Mouse (Mus musculus): ENCODE data around the gene Epb41l5. TPM values are rescaled to one million over a fixed set of nuclear protein-coding genes. Genes with fewer than 3 reads are reported as not detected.

Gene Epb41l5
- polyA plus RNA-seq, 1 experiment from 2014 or later = 17.7 TPM

GRCm38 (mm10) chr1:119546490-119546889, 102.3 kb downstream of the Epb41l5 start:
- no peak overlapping the region for H3K4me2 ChIP-seq

DNA sequence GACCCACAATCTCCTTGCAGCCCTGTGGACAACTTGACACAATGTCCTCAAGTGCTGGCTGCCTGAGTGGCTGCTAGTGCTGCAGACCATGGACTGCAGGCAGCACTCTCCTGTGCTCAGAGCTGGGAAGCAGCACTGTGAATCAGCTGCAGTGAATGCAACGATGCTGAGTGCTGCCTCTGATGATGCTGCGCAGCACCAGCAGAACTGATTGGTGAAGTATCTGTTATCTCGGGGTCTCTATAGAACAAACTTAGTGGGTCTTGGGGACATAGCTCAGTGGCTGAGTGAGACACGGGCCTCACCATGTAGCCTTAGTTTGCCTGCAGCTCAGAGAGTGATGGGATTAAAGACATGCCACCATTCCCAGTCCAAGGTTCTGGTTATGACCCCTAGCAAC, 103.1 kb downstream of the Epb41l5 start:
- Histone ChIP-seq H3K9me3 (replicated peaks) (no peaks in the 10 kb centered on the region), H3K4me2 (no peak overlapping the region), H3K27me3 (no peaks in the 10 kb centered on the region), H3K4me1 (replicated peaks) (peaks cover 24% of the 10 kb centered on the region), H3K27ac (replicated peaks) (no peak overlapping the region), H3K9ac (no peak overlapping the region), H3K4me3 (replicated peaks) (no peak overlapping the region), H3K36me3 (replicated peaks) (no peaks in the 10 kb centered on the region)
- no peak for ATAC-seq (ENCODE audit: insufficient read depth)
- 74% methylated on average over 4 of the region's 4 CpGs for WGBS (ENCODE audit: insufficient replicate concordance)

More at GRCm38 (mm10) chr1:119546490-119546889, 102.3 kb downstream of the Epb41l5 start:
- Histone ChIP-seq H3K9ac (no peak overlapping the region), H3K27me3 (no peaks in the 10 kb centered on the region), H3K4me3 (replicated peaks) (no peak overlapping the region), H3K9me3 (replicated peaks) (no peaks in the 10 kb centered on the region), H3K4me1 (replicated peaks) (peaks cover 24% of the 10 kb centered on the region), H3K27ac (replicated peaks) (no peak overlapping the region), H3K36me3 (replicated peaks) (no peaks in the 10 kb centered on the region)
- 54% methylated on average over 3 of the region's 3 CpGs for WGBS (ENCODE audit: insufficient replicate concordance)
- ATAC-seq (ENCODE audit: insufficient read depth) = no peak

DNA sequence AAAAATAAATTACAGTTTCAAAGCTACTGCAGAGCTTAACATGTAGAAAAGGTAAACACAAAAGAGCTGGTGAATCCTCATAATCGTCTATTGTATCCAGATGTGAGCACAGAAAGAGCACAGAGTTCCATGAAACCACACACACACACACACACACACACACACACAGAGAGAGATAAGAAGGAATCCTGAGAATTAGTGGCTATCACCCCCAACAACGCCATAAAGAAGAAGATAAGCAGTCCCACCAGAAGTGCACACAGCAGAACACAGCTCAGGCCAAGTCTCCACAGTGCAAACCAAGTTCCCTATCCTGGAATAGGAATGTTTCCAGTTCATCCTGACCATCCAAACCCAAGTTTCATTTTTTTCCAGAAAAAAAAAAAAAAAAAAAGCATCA, 103.6 kb downstream of the Epb41l5 start:
- no peaks in the 10 kb centered on the region for H3K9me3 ChIP-seq (replicated peaks)
- no peaks in the 10 kb centered on the region for H3K27me3 ChIP-seq
- no peak overlapping the region for H3K4me3 ChIP-seq (replicated peaks)
- H3K4me1 ChIP-seq (replicated peaks) = peaks cover 24% of the 10 kb centered on the region
- WGBS (ENCODE audit: insufficient replicate concordance) = 23% methylated on average over 2 of the region's 2 CpGs
- no peak overlapping the region for H3K27ac ChIP-seq (replicated peaks)
- no peak overlapping the region for H3K4me2 ChIP-seq
- no peak overlapping the region for H3K9ac ChIP-seq
- no peaks in the 10 kb centered on the region for H3K36me3 ChIP-seq (replicated peaks)
- ATAC-seq (ENCODE audit: insufficient read depth) = peak; percentile 29

DNA sequence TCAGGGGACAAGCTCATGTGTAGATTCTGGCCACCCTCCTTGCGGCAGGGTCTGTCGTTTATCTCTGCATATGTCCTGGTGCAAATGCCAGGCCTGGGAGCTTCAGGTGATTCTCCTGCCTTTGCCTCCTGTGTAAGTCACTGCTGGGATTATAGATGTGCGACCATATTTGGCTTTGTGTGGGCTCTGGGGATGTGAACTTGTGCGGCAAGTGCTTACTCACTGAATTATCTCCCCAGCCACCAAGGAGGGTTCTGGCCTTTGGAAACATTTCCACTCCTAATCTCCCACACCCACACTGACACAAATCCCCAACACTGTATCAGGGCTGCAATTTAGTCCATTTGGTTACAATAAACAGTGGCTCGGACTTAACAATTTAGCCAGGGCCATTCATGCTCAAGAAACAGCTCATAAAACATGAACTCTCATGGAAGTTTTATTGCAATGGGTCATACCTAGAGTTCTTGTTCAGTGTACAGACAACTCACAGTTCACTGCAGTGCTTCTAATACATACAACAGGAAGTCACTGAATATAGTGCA, 104.1 kb downstream of the Epb41l5 start:
- Histone ChIP-seq H3K27me3 (no peaks in the 10 kb centered on the region), H3K9me3 (replicated peaks) (no peaks in the 10 kb centered on the region), H3K9ac (no peak overlapping the region), H3K27ac (replicated peaks) (no peak overlapping the region), H3K4me3 (replicated peaks) (no peak overlapping the region), H3K4me2 (no peak overlapping the region), H3K4me1 (replicated peaks) (peaks cover 24% of the 10 kb centered on the region), H3K36me3 (replicated peaks) (no peaks in the 10 kb centered on the region)
- 69% methylated on average over 5 of the region's 5 CpGs for WGBS (ENCODE audit: insufficient replicate concordance)
- ATAC-seq (ENCODE audit: insufficient read depth) = no peak

GRCm38 (mm10) chr1:119543316-119543715, 105.5 kb downstream of the Epb41l5 start:
- WGBS (ENCODE audit: insufficient replicate concordance) = 67% methylated on average over 6 of the region's 6 CpGs
- Histone ChIP-seq H3K4me2 (no peak overlapping the region), H3K27me3 (no peaks in the 10 kb centered on the region), H3K27ac (replicated peaks) (no peak overlapping the region), H3K36me3 (replicated peaks) (no peaks in the 10 kb centered on the region), H3K9ac (no peak overlapping the region), H3K4me1 (replicated peaks) (peaks cover 24% of the 10 kb centered on the region), H3K9me3 (replicated peaks) (no peaks in the 10 kb centered on the region), H3K4me3 (replicated peaks) (no peak overlapping the region)
- no peak for ATAC-seq (ENCODE audit: insufficient read depth)

- Histone ChIP-seq H3K9me3 (replicated peaks) (no peaks in the 10 kb centered on the region), H3K4me2 (no peak overlapping the region), H3K36me3 (replicated peaks) (no peaks in the 10 kb centered on the region), H3K9ac (no peak overlapping the region), H3K27ac (replicated peaks) (peak overlapping the region; percentile 74; the same call in 1 of the 2 replicates), H3K4me3 (replicated peaks) (no peak overlapping the region), H3K4me1 (replicated peaks) (peaks cover 24% of the 10 kb centered on the region), H3K27me3 (no peaks in the 10 kb centered on the region)
- peak; percentile 32 for ATAC-seq (ENCODE audit: insufficient read depth)
- 62% methylated on average over 3 of the region's 3 CpGs for whole genome bisulfite sequencing (ENCODE audit: insufficient replicate concordance)
These were observed 107.2 kb downstream of the Epb41l5 start for GRCm38 (mm10) chr1:119541570-119541969.

DNA sequence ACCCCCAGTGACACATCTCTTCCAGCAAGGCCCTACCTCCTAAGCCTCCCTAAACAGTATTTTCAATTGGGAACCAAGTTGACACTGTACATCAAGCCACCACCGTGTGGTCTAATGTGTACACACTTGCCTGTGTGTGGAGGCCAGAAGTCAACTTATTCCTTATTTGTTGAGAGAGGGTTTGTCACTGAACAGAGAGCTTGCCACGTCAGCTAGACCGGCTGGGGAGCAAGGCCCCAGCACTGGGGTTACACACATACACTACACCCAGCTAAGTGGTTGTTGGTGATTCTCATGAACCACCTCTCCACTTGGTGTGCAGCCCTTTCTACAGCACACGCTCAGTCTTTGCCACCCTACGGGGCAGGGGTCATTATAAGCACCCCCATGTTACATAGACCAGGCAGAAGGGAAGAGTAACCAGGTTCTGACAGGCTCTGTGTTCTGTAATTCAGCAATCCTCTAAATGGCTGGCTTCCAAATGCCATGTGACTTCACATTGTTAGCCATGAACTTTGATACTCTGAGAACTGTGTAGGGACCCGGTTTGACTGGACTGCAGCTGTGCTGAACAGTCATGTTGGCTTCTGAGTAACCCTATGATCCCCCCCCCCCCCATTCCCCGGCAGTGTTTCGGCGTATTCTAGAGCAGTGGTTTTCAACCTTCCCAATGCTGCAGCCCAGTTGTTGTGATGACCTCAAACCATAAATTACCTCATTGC, 107.8 kb downstream of the Epb41l5 start:
- H3K9ac ChIP-seq = no peak overlapping the region
- H3K4me3 ChIP-seq (replicated peaks) = no peak overlapping the region
- 62% methylated on average over 9 of the region's 9 CpGs for WGBS (ENCODE audit: insufficient replicate concordance)
- no peaks in the 10 kb centered on the region for H3K36me3 ChIP-seq (replicated peaks)
- H3K4me1 ChIP-seq (replicated peaks) = peaks cover 24% of the 10 kb centered on the region
- no peak overlapping the region for H3K4me2 ChIP-seq
- ATAC-seq (ENCODE audit: insufficient read depth) = peak; percentile 77
- H3K27me3 ChIP-seq = no peaks in the 10 kb centered on the region
- H3K27ac ChIP-seq (replicated peaks) = peak overlapping the region; percentile 74
- no peaks in the 10 kb centered on the region for H3K9me3 ChIP-seq (replicated peaks)

DNA sequence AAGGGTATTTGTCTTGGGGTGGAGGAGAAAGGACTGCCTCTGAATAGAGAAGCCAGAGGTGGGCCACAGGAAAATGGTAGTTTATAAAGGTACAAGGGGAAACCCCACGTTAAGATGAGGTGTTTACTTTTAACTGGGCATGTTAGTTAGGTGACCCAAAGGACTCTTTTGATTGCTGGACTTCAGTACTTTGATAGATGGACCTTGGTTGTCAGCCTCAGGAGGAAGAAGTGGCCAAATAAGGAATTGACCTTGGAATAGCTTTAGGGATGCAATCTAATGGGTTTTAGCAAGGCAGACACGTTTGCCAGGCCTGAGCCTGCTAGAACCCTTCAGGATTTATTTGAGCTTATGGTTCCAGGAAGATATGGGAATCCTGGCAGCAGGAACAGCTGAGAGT, 109.5 kb downstream of the Epb41l5 start:
- ATAC-seq (ENCODE audit: insufficient read depth) = no peak
- Histone ChIP-seq H3K27ac (replicated peaks) (no peak overlapping the region), H3K27me3 (no peaks in the 10 kb centered on the region), H3K4me3 (replicated peaks) (no peak overlapping the region), H3K9me3 (replicated peaks) (no peaks in the 10 kb centered on the region), H3K9ac (no peak overlapping the region), H3K4me2 (no peak overlapping the region), H3K4me1 (replicated peaks) (peaks cover 12% of the 10 kb centered on the region), H3K36me3 (replicated peaks) (no peaks in the 10 kb centered on the region)
- WGBS (ENCODE audit: insufficient replicate concordance) = 42% methylated on average over 2 of the region's 2 CpGs

- WGBS (ENCODE audit: insufficient replicate concordance) = 80% methylated on average over 6 of the region's 6 CpGs
- Histone ChIP-seq H3K4me3 (replicated peaks) (no peak overlapping the region), H3K4me2 (no peak overlapping the region), H3K36me3 (replicated peaks) (no peaks in the 10 kb centered on the region), H3K9ac (no peak overlapping the region), H3K27me3 (no peaks in the 10 kb centered on the region), H3K27ac (replicated peaks) (no peak overlapping the region), H3K4me1 (replicated peaks) (0 out of 2 replicates have a peak, but pooled peaks cover under 1% of the 10 kb centered on the region), H3K9me3 (replicated peaks) (no peaks in the 10 kb centered on the region)
- ATAC-seq (ENCODE audit: insufficient read depth) = no peak
These were observed 111.1 kb downstream of the Epb41l5 start for GRCm38 (mm10) chr1:119537651-119538050.

DNA sequence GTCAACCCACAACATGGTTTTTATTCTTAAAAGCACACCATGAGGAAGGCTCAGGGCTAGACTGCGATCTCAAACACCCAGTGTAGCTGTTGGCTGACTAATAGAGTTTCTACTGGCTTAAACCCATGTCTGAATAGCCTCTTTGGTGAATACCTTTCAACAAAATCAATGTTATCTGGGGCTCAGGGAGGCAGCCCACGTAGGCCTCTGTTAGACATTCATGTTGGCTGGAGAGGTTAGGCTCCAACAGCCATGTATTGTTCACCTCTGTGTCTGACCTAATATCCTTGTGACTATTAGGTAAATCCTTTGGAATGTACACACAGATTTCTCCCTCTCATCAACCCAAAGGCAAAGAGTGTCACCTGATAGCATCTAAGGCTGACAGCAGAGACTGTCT, 112.7 kb downstream of the Epb41l5 start:
- Histone ChIP-seq H3K27ac (replicated peaks) (no peak overlapping the region), H3K27me3 (no peaks in the 10 kb centered on the region), H3K36me3 (replicated peaks) (no peaks in the 10 kb centered on the region), H3K4me1 (replicated peaks) (no peaks in the 10 kb centered on the region), H3K9ac (no peak overlapping the region), H3K4me3 (replicated peaks) (no peak overlapping the region), H3K9me3 (replicated peaks) (no peaks in the 10 kb centered on the region), H3K4me2 (no peak overlapping the region)
- ATAC-seq (ENCODE audit: insufficient read depth) = no peak
- 61% methylated on average over 2 of the region's 2 CpGs for WGBS (ENCODE audit: insufficient replicate concordance)

- whole genome bisulfite sequencing (ENCODE audit: insufficient replicate concordance) = 50% methylated on average over 5 of the region's 5 CpGs
- no peak for ATAC-seq (ENCODE audit: insufficient read depth)
- Histone ChIP-seq H3K9me3 (replicated peaks) (no peaks in the 10 kb centered on the region), H3K4me2 (no peak overlapping the region), H3K4me3 (replicated peaks) (no peak overlapping the region), H3K36me3 (replicated peaks) (0 out of 2 replicates have a peak, but pooled peaks cover 1% of the 10 kb centered on the region), H3K27ac (replicated peaks) (no peak overlapping the region), H3K4me1 (replicated peaks) (no peaks in the 10 kb centered on the region), H3K9ac (no peak overlapping the region), H3K27me3 (no peaks in the 10 kb centered on the region)
These were observed 114.5 kb downstream of the Epb41l5 start for GRCm38 (mm10) chr1:119534341-119534740.

All from liver, embryonic 15.5 days (tissue).